Mouse (Mus musculus) thymus, adult 2 months (tissue): ENCODE results near the gene Aqp6.

Experiments
- CTCF ChIP-seq: fragments of 200-500 bp; IDR thresholded peaks from 2 replicates; pipeline ENCODE4 v1.5.1; 2012; ENCODE audit warnings: mild to moderate bottlenecking, control low read depth, low read length, moderate library complexity, borderline replicate concordance; ENCODE audit not compliant: control insufficient read depth, poor library complexity, insufficient read depth; ENCODE audit errors: extremely low read depth
- POLR2A ChIP-seq: fragments of 200-500 bp; IDR thresholded peaks from 2 replicates; pipeline ENCODE4 v1.6.1; 2012; ENCODE audit warnings: mild to moderate bottlenecking, low read length, control low read depth, moderate library complexity; ENCODE audit not compliant: control insufficient read depth, poor library complexity, insufficient read depth; ENCODE audit errors: extremely low read depth

- no peak for TF ChIP-seq CTCF
- TF ChIP-seq POLR2A, result no peak
These were observed 52.7 kb downstream of the Aqp6 start for GRCm38 (mm10) chr15:99653876-99654275.
